Mouse (Mus musculus): ENCODE measurements around the gene Htr2b.

DNA sequence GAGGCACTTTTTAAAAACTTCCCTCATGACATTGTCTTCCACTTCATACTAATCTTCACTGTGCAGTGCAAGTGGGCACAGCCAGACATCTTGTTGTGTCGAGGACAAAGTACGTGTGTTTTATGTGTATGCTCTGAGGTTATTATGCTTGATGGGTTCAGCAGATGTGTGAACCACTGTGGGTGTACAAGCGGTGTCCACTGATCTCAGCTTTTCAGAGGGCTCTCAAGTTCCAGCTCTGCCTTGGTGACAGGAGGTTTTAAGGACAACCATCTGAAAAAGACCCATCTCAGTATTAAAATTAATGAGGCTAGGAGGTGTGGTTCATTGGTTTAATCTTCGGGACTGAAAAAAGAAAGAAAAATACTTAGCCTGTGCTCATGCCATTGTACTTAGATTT, 7.8 kb upstream of the Htr2b start:
- TF ChIP-seq CTCF (IDR thresholded peaks at IDR 0.05) (no peak), POLR2A (IDR thresholded peaks at IDR 0.05; ENCODE audit: insufficient read depth, low read depth, low read length) (no peak)
